Mouse (Mus musculus) kidney, postnatal 0 days (tissue): Measurements from ENCODE around the gene Sema4c. TPM values are rescaled to one million over a fixed set of nuclear protein-coding genes. Genes with fewer than 3 reads are reported as not detected.
A peak's percentile ranks its signal among the peaks of the same experiment; 100 is the strongest.

ENCODE experiments used
- ATAC-seq: fragments of 200-750 bp; cut with Nextera tagmentation; replicated peaks from 2 replicates; pipeline ENCODE4 v1.8.0; 2017; ENCODE audit warnings: low read depth, moderate number of reproducible peaks, moderate TSS enrichment, moderate library complexity; ENCODE audit not compliant: low FRiP score
- DNase-seq: peaks from one replicate; pipeline ENCODE4 v3.0.0-alpha.2; 2016; ENCODE audit warnings: low spot score
- H3K27ac ChIP-seq: fragments of 300-500 bp; sonication (generic); 2 replicates; pipeline ENCODE4 v1.5.1; 2014; ENCODE audit warnings: mild to moderate bottlenecking
- H3K27me3 ChIP-seq: fragments of 300-500 bp; sonication (generic); 2 replicates; pipeline ENCODE4 v1.6.1; 2014; ENCODE audit warnings: low read length, mixed read lengths; ENCODE audit not compliant: insufficient read depth
- H3K36me3 ChIP-seq: fragments of 300-500 bp; sonication (generic); 2 replicates; pipeline ENCODE4 v1.6.1; 2014; ENCODE audit warnings: low read length, mixed read lengths; ENCODE audit not compliant: insufficient read depth
- H3K4me1 ChIP-seq: fragments of 300-500 bp; sonication (generic); replicated peaks from 2 replicates; pipeline ENCODE4 v1.6.1; 2014; ENCODE audit warnings: antibody characterized with exemption, low read length, mixed read lengths; ENCODE audit not compliant: insufficient read depth
- H3K4me2 ChIP-seq: fragments of 300-500 bp; sonication (generic); 2 replicates; pipeline ENCODE4 v1.6.1; 2014; ENCODE audit warnings: mild to moderate bottlenecking, low read length, moderate library complexity, mixed read lengths
- H3K4me3 ChIP-seq: fragments of 300-500 bp; sonication (generic); replicated peaks from 2 replicates; pipeline ENCODE4 v1.5.1; 2014; ENCODE audit warnings: low read depth, low read length
- H3K9ac ChIP-seq: fragments of 300-500 bp; sonication (generic); 2 replicates; pipeline ENCODE4 v1.6.1; 2014; ENCODE audit warnings: low read depth, low read length
- H3K9me3 ChIP-seq: fragments of 300-500 bp; sonication (generic); replicated peaks from 2 replicates; pipeline ENCODE4 v1.6.1; 2016; ENCODE audit warnings: low read length, inconsistent platforms, mixed read lengths
- CTCF ChIP-seq: IDR thresholded peaks from 2 replicates; pipeline ENCODE4 v1.5.1; 2016; ENCODE audit warnings: antibody characterized with exemption, low read depth, mild to moderate bottlenecking, moderate library complexity
- WGBS: fragments of 180-500 bp; shearing (Covaris S2); extraction: QIAGEN DNeasy Blood & Tissue Kit; methylation state at CpG from one replicate; pipeline ENCODE4 v1.1.7; 2014; 5-methylcytosine and 5-hydroxymethylcytosine counted together
- polyA plus RNA-seq: library from polyadenylated mRNA; unstranded; fragments of >200 nt; fragmentation: Nextera tagmentation; extraction: Ambion mirVana; gene quantifications from 2 replicates; pipeline ENCODE4 v1.2.1, GENCODE M21; 2015

Sema4c gene
- polyA plus RNA-seq, 1 experiment from 2014 or later = 13.5 TPM

GRCm38 (mm10) chr1:36522210-36522609, 35.9 kb downstream of the Sema4c start:
- 87% methylated on average over 7 of the region's 7 CpGs for WGBS
- no peak overlapping the region for H3K27ac ChIP-seq
- no peaks in the 10 kb centered on the region for H3K9me3 ChIP-seq
- DNase-seq = no peak
- H3K4me3 ChIP-seq = no peak overlapping the region
- no peak overlapping the region for H3K4me2 ChIP-seq
- no peak for TF ChIP-seq CTCF
- H3K27me3 ChIP-seq = no peaks in the 10 kb centered on the region
- no peak overlapping the region for H3K9ac ChIP-seq
- H3K4me1 ChIP-seq = no peaks in the 10 kb centered on the region
- no peak for ATAC-seq
- peaks cover 57% of the 10 kb centered on the region for H3K36me3 ChIP-seq

GRCm38 (mm10) chr1:36519626-36520025, 38.5 kb downstream of the Sema4c start:
- H3K9me3 ChIP-seq = no peaks in the 10 kb centered on the region
- H3K4me3 ChIP-seq = no peak overlapping the region
- H3K9ac ChIP-seq = no peak overlapping the region
- no peak overlapping the region for H3K27ac ChIP-seq
- peaks cover 3% of the 10 kb centered on the region; the same call in 1 of the 2 replicates for H3K4me1 ChIP-seq
- H3K27me3 ChIP-seq = no peaks in the 10 kb centered on the region
- ATAC-seq (no peak), DNase-seq (no peak)
- 64% methylated on average over 11 of the region's 11 CpGs for WGBS
- no peak for TF ChIP-seq CTCF
- H3K36me3 ChIP-seq = peaks cover 43% of the 10 kb centered on the region
- H3K4me2 ChIP-seq = no peak overlapping the region

- peaks cover 9% of the 10 kb centered on the region; the same call in 1 of the 2 replicates for H3K4me1 ChIP-seq
- DNase-seq (no peak), ATAC-seq (peak; percentile 53)
- 70% methylated on average over 3 of the region's 3 CpGs for WGBS
- no peak for TF ChIP-seq CTCF
- H3K4me2 ChIP-seq = no peak overlapping the region
- no peak overlapping the region for H3K27ac ChIP-seq
- H3K4me3 ChIP-seq = no peak overlapping the region
- H3K9ac ChIP-seq = no peak overlapping the region
- no peaks in the 10 kb centered on the region for H3K9me3 ChIP-seq
- no peaks in the 10 kb centered on the region for H3K27me3 ChIP-seq
- peaks cover 32% of the 10 kb centered on the region for H3K36me3 ChIP-seq
Observed at GRCm38 (mm10) chr1:36518259-36518658, 39.9 kb downstream of the Sema4c start.

GRCm38 (mm10) chr1:36513718-36514117, 44.4 kb downstream of the Sema4c start:
- 60% methylated on average over 2 of the region's 2 CpGs for WGBS
- Histone ChIP-seq H3K9ac (no peak overlapping the region), H3K36me3 (peaks cover 5% of the 10 kb centered on the region; the same call in 1 of the 2 replicates), H3K9me3 (no peaks in the 10 kb centered on the region), H3K4me1 (peaks cover 14% of the 10 kb centered on the region; the same call in 1 of the 2 replicates), H3K27ac (no peak overlapping the region), H3K4me2 (peak overlapping the region; percentile 96), H3K27me3 (no peaks in the 10 kb centered on the region), H3K4me3 (peak overlapping the region; percentile 96)
- TF ChIP-seq CTCF = peak; percentile 68
- DNase-seq = peak; percentile 48
- no peak for ATAC-seq

GRCm38 (mm10) chr1:36513310-36513709, 44.8 kb downstream of the Sema4c start:
- Histone ChIP-seq H3K4me1 (peaks cover 14% of the 10 kb centered on the region; the same call in 1 of the 2 replicates), H3K9ac (peak overlapping the region; percentile 95; the same call in 1 of the 2 replicates), H3K9me3 (no peaks in the 10 kb centered on the region), H3K36me3 (0 out of 2 replicates have a peak, but pooled peaks cover under 1% of the 10 kb centered on the region), H3K27ac (no peak overlapping the region), H3K27me3 (no peaks in the 10 kb centered on the region), H3K4me3 (peak overlapping the region; percentile 96), H3K4me2 (peak overlapping the region; percentile 96)
- DNase-seq (no peak), ATAC-seq (no peak)
- 10% methylated on average over 1 of the region's 1 CpGs for whole genome bisulfite sequencing
- no peak for TF ChIP-seq CTCF

GRCm38 (mm10) chr1:36512966-36513280, 45.2 kb downstream of the Sema4c start:
- TF ChIP-seq CTCF = no peak
- DNase-seq (no peak), ATAC-seq (no peak)
- Histone ChIP-seq H3K27me3 (no peaks in the 10 kb centered on the region), H3K27ac (peak overlapping the region; percentile 99), H3K9ac (peak overlapping the region; percentile 95), H3K4me3 (peak overlapping the region; percentile 96), H3K4me2 (peak overlapping the region; percentile 96), H3K36me3 (no peaks in the 10 kb centered on the region), H3K4me1 (peaks cover 14% of the 10 kb centered on the region; the same call in 1 of the 2 replicates), H3K9me3 (no peaks in the 10 kb centered on the region)
- WGBS = 2% methylated on average over 16 of the region's 16 CpGs
